Mouse (Mus musculus): Measurements from ENCODE around the gene Ireb2.
"Not testable (repeated sequence)": the region's sequence is repeated elsewhere in the genome, so short reads cannot be mapped to it uniquely, and the experiment has no call there.

Ireb2 gene

DNA sequence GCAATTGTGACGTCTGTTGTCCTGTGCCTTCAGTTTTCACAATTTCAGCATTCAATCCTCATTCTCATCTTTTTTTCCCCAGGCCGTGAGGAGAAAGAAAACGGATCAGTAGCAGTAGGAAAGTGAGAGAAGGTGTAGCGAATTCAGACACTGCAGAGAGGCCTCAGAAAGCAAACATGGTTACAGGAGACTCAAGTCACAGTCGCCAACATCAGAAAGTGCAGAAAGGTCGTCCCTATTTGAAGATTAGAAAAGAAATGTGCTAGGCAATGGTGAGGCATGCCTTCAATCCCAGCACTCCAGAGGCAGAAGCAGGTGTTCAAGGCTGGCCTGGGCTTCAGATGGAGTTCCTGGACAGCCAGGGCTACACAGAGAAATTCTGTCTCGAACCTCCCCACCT, 52.0 kb downstream of the Ireb2 start:
- DNase-seq = no peak

DNA sequence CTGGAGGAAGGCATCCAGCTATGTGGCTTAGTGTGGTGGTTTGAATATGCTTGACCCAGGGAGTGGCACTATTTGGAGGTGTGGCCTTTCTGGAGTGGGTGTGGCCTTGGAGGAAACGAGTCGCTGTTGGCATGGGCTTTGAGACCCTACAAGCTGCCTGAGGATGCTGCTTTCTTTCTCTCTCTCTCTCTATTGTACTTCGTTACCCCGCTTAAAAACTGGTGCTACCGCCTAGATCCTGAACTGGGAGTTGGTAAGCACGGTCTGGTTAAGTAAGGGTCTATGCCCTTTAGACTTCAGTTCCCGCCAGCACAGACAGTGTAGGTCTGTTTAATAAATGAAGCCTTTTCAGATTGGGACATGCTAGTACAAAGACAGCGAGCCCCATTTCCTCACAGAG, 52.8 kb downstream of the Ireb2 start:
- DNase-seq = peak; percentile 20

DNA sequence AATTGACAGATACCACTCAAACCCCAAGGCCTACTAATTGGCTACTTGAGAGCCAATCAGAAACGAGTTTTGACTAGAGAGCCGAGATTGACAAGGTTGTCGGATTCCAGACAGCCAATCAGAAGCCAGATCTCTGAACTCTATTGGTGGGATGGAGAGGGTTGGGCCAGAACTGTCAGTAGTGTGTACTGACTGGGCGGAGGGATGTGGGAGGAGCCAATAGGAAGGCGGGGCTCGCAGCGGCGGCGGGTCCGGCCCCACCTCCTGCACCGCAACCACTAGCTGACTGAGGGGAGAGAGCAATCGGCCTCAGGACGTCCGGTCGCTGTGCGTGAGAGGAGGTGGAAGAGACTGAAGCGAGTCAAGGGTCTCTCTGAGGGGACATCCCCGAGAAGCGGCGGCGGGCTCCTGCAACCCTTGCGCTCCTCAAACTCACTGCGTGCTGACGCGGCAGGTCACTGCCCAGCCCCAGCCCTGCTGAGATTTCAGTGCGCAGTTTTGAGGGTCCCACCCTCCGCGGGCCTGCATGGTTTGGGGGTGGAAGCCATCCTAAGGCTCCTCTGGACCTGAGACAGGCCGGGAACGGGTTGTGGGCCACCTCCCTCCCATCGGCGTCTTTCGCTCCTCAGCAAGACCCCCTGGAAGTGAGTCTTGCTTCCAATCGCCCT, 53.6 kb downstream of the Ireb2 start, which contains the start of gene Hykk:
TSS of gene Hykk (plus strand) at position 274 of the 668 bp plus-strand sequence.
- DNase-seq = peak; percentile 98

DNA sequence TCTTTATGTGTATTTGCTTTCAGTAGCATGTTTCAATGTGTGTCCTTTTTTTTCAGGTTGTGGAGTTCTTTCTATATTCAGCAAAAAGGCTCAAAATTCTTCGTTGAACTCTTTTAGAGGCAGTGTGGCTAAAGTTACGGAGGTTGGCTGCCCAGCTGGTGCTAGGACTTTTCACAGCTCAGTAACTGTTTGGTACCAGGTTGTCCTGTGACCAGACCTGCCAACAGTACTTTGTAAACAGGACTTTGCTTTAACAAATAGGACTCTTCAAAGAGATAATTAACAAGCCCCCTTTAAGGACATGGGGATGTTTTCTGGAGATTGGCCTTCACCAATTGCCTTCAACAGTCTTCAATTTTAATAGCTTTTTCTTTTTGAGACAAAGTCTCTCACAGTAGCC, 54.6 kb downstream of the Ireb2 start:
- DNase-seq = peak; percentile 80

DNA sequence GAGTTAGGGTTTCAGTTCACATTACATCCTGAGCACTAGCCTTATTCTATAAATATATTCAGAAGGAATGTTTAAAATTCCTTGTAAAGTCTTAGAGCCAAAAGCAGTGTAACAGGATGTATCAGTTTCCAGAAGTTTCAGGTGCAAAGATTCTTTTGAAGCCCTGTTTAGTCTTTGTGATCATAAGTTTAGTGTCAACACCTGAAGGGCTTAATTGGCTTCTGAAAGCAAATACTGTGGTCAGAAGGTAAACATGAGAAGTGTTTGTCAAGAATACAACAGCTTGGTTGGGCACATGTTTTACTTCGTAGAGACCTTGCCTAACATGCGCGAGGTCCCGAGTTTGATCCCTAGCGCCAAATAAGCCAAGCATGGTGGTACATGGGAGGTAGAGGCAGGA, 55.2 kb downstream of the Ireb2 start:
- DNase-seq = no peak

DNA sequence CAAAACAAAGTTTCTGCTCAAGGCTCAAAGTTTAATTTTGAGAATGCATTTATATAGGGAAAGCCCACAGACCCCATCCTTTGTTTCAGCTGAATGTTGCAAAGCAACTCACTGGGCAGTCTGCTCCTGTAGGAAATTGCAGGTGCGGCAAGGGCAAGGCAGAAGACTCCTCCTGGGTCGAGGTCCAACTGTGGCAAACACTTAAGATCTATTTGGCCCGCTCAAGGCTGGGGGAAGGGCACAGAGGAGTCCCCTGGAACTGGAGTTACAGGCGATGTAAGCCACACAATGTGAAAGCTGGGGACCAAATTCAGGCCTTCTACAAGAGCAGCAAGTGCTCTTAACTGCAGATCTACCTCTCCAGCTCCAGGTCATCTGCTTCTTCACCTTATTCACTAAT, 56.4 kb downstream of the Ireb2 start:
- DNase-seq = peak; percentile 80

DNA sequence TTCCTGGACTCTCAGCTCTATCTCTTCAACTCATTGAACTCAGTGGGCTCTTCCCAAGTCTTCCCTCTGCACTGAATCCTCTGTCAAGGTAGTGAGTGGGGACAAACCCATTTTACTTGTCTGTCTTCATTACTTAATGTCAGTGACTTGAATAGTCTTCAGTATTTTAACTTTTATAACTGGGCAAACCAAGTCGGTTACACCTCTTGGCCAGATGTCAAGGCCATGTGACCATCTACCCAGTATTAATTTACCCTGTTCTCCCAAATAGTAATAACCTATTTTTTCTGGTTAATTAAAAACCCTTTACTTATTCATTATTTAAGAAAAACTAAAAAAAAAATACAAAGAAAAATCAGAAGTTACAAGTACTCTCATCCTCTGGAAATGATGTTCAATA, 67.2 kb downstream of the Ireb2 start:
- peak; percentile 87 for DNase-seq

DNA sequence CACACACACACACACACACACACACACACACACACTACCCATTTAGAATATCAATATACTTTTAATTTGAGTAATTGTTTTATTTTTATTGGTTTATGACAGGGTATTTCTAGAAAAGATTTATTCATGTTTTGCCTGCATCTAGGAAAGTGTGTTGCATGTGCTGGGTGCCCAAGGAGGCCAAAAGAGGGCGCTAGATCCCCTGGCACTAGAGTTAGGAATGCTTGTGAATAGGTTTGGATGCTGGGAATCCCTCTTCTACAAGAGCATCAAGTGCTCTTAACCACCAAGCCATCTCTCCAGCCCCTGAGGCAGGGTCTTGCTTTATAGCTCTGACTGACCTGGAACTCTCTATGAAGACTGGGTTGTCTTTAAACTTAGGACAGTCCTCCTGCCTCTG, 68.2 kb downstream of the Ireb2 start:
- DNase-seq = peak; percentile 53

DNA sequence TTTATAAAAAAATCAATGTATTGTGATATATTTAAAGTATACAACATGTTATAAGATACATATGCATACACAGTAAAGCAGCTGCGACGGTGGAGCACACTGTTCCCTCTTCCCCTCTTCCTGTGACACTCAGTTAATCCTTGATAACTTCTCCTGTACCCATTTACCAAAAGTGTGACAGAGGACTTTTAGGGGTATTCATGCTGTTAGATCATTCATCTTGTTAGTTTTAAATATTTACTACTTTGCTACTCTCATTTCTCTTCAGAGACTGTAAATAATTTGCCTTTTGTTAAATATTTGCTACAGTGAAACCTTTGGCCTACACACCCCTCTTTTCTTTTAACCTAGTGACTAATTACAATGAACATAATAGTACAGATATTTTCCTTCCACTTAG, 68.8 kb downstream of the Ireb2 start:
- DNase-seq = peak; percentile 84

DNA sequence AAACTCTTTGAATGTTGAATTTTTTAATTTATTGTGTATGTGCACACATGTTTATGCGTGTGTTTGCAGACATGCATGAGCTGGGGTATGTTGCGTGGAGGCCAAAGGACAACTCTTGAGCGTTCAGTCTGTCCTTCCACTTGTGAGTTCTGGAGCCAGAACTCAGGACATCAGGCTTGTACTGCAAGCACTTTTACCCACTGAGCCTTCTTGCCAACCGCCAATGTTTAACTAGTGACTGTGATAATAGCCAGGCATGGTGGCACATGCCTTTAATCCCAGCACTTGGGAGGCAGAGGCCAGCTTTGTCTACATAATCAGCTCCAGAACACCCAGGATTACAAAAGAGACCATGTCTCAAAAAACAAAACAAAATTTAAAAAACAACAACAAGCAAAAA, 78.5 kb downstream of the Ireb2 start:
- peak; percentile 81 for DNase-seq

DNA sequence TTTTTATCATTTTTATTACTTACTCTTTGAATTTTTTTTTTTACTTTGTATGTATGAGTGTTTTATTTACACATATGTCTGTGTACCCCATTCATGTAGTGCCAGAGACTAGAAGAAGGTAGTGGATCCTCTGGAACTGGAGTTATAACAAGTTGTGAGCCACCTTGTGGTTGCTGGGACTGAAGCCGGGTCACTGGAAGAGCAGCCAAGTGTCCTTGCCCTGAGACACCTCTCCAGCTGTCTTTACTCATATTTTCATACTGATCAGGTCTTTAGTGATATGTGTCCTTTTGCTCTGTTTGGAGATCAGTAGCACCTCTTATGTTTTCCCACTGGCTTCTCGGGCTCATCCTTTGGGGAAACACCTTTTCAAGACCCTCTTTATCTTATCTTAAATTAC, 80.9 kb downstream of the Ireb2 start:
- peak; percentile 49 for DNase-seq

DNA sequence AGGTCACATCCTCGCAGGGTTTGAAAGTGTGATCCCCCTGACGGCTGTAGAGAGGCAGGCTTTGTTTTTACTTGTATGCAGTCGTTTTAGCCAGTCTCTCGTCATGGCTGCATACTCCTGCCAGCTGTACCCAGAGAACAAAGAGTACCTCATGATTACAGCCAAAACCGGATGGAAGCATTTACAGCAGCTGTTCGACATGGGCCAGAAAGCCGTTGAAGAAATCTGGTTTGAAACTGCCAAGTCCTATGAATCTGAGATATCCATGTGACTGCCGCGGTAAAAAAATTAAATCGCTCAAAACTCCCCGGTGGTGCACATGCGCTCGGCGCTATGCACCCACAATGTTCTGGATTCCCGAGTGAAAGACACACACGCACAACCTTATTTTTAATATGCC, 82.7 kb downstream of the Ireb2 start:
- DNase-seq = no peak

DNA sequence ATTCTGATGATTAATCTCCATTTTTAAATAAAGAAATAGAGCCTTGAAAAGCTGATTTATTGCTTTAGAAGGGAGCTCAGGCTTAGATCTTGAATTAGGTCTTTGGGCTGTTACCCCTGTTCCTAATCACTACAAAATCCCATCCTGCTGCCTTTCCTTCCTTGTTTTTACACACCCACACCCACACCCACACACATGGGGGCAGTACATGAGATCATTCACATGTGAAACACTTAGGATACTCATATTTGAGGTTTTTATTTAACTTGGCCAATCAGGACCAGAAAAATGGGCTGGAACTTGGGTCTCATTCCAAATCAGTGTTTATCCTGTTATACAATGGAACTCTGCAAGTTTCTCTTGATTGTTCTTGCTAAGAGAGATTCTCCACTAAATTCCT, 85.9 kb downstream of the Ireb2 start:
- DNase-seq = no peak

DNA sequence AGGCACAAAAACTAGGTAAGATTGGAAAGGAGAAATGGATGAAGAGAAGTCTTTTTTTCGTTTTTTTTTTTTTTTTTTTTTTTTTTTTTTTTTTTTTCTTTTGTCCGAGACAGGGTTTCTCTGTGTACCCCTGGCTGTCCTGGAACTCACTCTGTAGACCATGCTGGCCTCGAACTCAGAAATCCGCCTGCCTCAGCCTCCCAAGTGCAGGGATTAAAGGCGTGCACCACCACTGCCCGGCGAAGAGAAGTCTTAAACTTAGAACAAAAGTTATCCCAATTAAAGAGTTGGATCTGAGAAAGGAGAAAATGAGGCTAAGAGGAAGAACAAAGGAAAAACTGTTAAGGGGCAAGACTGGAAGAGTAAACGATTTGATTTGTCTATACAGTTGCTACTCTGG, 86.6 kb downstream of the Ireb2 start:
- DNase-seq = not testable (repeated sequence)

DNA sequence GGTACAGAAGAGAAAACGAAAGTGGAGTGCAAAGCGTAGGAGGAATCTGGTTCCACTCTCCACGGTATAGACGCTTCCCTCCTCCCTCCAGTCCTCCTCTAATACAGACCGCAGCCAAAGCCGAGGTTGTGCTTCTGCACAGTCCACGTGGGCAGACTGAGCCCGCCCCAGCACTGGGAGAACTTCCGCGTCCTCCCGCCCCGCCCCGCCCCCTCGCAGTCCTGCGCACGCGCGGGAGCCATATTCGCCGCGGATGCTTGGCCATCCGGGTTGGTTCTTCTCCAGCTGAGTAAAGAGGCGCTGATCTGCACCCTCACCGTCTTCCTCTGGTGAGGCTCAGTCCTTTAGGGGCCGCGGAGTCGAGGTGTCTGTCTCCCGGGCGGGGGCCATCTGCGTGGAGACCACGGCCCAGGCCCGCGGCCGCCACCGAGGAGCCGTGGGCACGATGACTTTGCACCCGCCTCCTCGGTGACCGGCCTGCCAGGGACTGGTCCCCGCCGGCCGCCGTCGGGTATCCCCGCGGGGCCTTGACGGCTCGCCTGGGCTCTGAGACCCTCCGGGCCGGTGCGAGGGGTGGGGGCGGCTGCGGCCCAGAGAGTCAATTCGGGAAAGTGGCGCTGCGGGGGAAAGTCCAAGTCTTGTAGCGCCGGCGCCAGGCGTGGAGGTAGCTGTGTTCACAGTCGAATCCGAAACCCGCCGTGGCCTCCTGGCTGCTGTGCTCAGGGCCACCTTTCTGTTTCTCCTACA, 87.2 kb downstream of the Ireb2 start, which contains the start of the genes Psma4 and AY074887:
TSS of gene Psma4 (plus strand) at position 216 of the 747 bp plus-strand sequence.
TSS of gene AY074887 (minus strand) at position 424 of the 747 bp plus-strand sequence.
- DNase-seq = peak; percentile 90

DNA sequence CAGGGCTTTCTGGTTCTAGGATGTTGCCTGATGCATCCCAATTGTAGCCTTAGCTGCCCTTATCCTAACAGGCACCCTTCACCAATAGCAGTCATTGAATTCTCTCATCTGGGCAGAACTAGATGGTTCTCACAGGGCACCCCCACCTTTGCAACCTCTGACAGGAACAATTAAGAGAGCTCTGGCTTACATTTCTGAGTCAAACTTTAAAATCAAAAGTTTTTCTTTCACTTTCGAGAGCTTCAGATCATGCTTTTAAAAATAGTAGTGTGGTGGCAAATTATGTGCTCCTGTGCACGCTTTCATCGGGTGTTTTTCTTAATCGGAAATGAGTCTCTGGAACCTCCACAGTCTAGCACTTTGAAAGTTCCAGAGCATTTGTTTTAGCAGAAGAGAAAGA, 97.5 kb downstream of the Ireb2 start:
- no peak for DNase-seq
